Mouse (Mus musculus) thymus, postnatal 14 days (tissue): ENCODE measurements around the gene Mthfd1.

ENCODE experiments used
- DNase-seq: peaks from one replicate; pipeline ENCODE4 v3.0.0; 2021

The Mthfd1 gene

DNA sequence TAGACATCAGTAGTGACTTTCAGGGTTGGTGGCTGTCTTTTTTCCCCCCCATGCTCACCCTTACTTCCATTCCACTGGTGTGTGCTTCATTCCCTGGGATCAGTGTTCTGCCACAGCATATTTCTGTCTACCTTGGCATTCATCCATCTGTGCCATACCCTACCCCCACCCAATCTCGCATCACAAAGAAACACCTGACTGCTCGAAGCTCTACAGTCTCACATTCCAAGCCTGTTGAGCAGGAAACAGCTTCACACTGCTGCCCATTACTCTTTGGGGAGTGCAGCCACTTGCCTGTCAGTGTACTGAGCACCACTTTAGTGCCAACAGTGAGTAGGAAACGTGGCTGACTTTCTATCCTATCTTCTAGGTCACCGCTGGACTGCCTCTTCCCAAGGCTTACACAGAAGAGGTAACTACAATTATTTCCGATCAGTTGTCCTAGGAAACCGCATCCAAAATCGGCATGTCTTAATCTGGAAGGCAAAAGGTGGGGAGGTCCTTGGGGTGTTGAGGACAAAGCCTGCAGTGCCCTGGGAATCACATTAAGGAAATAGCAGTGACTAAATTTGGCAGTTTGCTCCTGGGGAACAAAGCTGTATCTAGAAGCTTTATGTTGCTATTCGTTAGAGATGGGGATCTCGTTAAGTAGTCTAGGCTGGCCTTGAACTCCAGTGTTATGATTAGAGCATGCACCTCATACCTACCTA, 51.9 kb downstream of the Mthfd1 start:
- DNase-seq = no peak

DNA sequence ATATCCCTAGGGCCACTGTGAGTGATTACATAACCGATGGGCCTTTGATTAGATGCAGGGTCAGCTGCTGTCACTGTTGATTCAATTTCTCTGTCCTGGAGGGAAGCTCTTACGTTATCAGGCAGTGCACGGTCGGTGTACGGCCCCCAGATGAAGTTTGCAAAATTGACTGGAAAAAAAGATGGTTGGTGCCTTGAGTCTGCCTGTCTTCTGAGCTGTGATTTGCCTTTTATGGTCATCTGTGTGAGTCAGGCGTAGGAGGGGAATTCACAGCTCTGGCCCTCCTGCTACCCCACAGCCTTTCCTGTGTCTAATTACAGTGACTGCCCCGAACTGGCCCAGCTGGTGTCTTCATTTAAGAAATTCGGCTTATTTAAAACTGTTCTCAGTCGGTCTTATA, 52.9 kb downstream of the Mthfd1 start:
- DNase-seq = no peak

DNA sequence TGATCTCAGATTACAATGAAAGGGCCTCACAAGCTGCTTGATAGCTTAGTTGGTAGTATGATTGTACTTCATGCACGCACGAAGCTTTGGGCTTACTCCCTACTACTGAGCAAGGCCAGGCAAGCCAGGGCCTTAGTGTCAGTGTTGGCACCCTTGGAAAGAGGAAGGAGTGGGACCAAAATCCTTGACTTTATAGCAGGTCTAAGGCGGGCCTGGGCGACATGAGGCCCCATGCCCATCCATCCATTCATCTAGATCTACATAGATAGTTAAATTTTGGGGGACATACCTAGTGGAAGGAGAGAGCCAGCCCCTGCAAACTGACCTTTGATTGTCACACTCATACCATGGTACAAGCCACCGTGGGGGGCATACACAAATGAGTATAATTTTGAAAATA, 53.3 kb downstream of the Mthfd1 start:
- DNase-seq = no peak

DNA sequence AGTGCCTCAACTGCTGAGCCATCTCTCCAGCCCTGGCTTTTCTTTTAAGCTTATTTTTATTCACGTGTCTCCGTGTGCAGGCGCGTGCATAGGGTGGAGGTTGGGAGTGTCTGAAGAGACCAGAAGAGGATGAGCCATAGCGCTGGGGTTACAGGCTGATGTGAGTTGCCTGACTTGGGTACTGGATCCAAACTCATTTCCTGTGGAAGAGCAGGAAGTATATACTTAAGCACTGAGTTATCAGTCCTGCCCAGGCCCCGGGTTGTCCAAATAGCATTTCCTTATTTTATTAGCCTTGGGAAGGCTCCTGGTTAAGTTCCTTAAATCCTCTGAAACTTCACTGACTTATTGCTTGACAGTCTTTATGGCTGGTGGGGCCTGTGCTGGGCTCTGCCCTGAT, 54.9 kb downstream of the Mthfd1 start:
- no peak for DNase-seq

DNA sequence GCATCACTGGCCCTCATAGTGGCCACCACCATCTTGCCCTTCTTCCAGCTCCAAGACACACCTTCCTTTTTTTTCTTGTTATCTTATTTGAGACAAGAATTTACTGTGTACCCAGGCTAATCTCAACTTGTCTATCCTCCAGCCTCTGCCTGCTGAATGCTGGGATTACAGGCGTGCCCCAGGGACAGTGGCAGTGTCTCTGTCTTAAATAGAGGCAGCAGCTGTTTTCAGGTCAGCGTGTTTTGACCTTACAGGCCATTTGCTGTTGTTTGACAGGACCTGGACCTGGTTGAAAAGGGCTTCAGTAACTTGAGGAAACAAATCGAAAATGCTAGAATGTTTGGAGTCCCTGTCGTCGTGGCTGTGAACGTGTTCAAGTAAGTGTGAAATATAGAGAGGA, 55.5 kb downstream of the Mthfd1 start:
- DNase-seq = no peak

DNA sequence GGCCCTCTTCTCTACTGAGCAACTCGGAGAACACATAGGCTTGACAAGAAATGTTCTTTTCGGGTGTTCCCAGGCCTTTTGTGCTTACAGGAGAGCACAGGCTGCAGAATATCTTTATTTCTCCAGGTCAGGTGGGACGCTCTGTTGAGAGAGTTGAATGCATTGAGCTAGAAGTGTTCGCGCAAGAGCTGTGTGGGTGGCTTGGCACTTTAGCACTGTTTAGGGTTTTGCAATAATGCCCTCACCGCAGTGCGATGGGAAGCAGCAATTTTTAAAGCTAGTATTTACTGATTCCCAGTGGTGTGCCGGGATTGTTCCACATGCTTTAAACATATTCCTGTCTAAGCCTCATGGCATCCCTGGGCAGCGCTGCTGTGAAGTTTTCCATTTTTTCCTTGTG, 56.1 kb downstream of the Mthfd1 start:
- no peak for DNase-seq

DNA sequence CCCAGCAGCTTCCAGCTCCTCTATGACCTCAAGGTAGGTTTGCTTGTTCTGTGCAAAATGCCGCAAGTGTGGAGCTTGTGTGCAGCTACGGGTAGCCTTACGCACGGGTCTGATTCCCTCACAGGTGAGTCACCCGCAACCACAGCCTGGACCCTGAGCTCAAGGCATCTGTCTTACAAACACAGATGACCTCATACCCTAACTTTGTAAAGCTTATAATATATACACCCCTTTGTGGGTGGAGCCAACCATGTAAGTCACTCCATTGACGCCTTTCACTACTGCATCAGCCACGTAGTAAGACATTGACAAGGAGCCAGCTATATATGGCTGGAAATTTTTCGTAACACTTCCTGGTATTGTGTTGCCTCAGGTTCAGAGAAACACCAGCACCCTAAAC, 56.9 kb downstream of the Mthfd1 start:
- DNase-seq = no peak

DNA sequence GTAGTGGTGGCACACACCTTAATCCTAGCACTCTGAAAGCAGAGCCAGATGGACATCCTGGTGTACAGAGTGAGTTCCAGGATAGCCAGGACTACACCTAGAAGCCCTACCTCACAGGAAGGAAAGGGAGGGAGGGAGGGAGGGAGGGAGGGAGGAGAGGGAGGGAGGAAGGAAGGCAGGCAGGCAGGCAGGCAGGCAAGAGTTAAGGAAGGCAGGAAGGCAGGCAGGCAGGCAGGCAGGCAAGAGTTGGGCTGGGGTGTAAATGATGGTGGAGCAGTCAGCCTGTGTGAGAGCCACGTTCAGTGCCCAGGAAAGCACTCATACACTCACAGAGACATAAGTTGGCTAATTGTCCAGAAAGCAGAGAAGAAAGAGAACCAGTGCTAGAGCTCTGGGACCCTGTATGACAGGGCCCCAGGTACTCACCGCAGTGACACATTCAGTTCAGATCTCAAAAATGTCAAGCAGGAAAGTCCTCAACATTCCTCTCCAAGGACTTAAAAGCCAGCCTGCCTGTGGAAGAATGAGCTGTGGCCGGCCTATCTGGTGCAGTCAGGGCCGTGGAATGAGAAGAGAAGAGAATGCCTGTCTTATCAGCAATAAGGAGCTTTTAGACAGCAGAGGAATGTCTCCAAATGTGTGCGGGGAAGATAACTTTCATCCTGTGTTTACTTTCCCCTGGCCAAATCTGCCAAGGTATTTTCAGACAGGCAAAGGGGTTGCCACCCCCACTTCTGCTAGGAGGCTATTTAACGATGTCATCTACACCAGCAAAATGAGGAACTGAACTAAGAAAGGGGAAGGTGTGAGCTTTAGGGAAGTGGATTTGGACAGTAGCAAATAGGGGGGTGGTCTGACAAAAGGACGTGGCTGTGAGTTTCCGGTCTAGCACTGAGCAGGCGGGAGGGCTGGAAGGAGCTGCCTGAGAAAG, 63.4 kb downstream of the Mthfd1 start:
- no peak for DNase-seq

DNA sequence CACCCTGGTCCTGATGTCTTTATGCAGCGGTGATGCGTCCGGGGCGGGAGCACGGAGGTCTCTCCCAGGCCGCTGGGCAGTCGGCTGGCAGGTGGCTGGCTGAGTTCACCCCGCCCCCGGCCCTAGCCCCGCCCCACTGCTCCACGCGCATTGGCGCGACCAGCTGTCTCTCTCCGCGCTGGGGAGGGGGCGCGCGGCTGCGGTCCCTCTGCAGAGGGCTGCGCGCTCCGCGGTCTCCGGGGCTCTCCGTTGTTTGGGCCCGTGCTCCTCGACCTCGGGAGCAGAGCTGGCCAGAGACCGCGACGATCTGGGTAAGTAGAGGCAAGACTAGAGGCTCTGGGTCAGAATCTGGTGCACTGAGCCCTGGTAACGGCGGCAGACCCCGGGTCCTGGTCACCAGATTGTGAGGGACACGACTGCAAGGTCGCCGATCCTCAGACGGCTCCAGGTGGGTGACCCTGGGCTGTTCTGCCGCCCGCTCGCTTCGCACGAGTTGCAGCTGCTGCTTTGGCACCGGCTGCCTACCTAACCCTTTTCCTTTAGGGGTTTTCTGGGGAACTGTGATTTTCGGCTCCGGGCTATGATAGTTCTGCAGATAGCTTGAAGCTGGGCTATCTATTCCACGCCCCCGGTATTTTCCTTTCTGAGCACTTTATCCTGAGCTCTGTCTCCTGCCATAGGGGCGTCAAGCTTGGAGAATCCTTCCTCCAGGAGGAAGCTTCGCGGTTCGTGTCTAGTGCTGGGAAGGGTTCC, 69.8 kb downstream of the Mthfd1 start, which contains the start of gene Akap5:
Gene Akap5 (plus strand): TSS at position 213 of the 753 bp plus-strand sequence.
- peak; percentile 73 for DNase-seq

DNA sequence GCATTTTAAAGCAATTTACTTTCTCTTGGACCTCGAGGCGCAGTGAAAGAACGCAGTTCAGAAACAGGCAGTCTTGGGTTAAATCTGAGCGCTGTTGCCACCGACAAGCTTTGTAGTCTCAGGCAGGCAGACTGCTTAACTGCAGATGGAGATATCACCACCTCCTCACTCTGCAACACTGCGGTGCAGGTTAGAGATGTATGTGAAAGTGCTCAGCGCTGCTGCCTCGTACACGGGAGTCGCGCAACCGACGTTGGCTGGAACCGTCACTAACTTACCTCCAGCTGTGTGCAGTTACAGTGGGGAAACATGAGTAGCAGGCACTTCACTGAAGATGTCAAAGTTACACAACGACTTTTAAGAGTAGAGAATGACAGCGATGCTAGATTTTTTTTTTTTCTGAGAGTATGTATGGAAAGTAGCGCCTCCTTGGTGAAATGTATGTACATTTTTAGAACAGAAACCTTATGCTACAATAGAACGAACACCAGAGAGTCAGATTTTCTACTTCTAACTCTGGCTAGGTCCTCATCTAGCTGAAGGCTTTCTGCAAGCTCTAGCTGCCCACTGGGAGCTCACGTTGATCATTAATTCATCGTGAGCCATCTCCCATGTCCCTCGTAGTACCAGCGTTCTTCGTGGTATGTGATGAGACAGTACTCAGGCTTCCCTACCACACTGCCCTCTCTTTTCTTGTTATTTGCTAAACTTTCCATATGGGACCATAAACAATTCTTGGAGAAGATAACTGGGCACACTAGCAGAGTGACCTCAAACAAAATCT, 71.5 kb downstream of the Mthfd1 start:
- DNase-seq = no peak

DNA sequence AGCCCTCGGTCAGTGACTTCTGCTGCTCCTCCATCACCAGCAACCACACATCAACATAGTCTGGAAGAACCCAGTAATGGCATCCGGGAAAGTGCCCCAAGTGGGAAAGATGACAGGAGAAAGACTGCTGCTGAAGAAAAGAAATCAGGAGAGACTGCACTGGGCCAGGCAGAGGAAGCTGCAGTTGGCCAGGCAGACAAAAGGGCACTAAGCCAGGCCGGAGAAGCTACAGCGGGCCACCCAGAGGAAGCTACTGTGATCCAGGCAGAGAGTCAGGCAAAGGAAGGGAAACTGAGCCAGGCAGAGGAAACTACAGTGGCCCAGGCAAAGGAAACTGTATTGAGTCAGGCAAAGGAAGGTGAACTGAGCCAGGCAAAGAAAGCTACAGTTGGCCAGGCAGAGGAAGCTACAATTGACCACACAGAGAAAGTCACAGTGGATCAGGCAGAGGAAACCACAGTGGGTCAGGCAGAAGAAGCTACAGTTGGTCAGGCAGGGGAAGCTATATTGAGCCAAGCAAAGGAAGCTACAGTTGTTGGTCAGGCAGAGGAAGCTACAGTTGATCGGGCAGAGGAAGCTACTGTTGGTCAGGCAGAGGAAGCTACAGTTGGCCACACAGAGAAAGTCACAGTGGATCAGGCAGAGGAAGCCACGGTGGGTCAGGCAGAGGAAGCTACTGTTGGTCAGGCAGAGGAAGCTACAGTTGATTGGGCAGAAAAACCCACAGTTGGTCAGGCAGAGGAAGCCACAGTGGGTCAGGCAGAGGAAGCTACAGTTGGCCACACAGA, 73.7 kb downstream of the Mthfd1 start:
- no peak for DNase-seq

DNA sequence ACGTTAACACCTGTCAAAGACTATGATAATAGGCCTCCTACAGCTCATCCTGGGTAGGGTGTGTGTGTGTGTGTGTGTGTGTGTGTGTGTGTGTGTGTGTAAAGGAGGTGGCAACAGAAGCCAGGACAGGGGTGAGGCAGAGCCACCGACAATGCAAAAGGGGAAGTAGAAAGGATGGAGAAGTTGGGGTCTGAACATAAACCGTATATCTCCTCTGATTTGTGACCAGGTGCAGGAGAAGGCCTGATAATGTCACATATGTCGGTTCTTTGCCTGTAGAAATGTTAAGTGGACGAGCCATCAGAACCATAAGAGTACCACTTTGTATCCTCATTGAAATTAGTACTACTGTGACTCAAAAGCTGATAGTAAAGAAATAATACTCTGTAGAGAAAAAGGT, 78.6 kb downstream of the Mthfd1 start:
- DNase-seq = no peak

DNA sequence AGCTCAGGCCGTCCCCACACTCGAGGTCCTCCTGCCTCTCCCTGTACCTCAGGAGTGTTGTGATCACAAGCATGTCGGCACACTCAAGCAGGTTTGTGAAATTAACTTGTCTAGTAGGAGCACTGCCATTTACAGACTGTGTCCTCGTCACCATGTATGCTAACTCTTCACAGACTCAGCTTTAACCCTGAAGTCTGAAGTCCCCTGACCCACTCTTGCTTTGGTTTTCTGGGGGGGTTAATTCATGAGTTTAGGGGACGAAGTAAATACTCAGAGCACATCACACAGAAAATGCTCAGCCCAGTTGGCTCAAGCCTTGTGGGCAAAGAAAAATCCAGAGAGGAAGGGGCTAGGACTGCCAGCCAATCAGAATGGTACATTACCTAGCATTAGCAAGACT, 80.5 kb downstream of the Mthfd1 start:
- DNase-seq = no peak

DNA sequence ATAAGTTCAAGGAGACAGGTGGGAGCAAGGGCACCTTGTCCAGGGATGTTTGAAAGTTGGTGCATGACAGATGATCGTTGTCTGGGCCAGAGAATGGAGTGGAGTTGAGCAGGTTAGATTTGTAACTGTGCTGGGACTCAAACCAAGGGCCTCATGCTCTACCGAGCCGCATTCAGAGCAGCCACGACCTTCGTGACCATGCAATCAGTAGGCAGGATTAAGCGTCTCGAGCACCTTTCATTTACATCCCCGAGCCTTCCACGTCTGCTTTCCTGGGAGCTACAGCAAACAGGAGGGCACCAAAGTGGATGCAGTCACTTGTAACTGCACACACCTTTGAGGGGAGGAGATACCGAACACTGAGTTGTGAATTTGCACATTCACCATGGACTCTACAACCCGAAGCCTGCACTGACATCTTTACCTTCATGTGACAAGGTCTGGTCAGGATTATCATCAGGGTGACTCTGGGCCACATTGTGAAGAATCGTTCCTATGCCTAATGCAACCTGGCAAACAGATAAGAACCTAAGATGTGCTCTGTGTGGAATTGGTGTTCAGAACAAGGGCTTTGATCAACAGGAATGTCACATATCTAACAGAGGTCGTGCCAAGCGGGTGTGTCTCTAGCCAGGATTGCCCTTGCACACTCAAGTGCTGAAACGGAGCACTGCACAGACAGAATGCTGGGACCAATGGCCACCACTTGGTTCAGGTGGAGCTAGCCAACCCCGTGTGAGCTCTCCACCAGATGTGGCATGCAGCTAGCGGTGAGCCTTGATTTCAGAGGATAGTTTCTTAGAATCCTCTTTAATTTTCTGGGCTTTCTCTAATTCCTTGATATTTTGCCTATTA, 81.2 kb downstream of the Mthfd1 start:
- DNase-seq = no peak

DNA sequence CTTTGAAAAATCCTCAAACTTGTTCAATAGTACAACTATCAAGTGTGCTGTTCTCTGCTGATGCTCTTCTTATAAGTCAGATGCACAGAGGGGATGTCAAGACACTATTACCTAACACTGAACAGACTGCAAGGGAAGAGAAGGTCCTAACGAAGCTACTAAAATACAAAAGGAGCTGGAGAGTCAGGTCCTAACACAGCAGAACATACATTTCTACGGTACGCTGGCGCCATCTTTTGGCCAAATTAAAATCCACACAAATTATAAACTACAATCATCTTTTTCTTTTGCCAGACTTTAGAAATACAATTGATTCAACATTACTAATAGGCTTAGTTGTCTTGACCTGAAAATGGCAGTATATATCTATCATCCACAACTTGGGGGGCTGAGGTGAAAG, 86.0 kb downstream of the Mthfd1 start:
- DNase-seq = peak; percentile 64

DNA sequence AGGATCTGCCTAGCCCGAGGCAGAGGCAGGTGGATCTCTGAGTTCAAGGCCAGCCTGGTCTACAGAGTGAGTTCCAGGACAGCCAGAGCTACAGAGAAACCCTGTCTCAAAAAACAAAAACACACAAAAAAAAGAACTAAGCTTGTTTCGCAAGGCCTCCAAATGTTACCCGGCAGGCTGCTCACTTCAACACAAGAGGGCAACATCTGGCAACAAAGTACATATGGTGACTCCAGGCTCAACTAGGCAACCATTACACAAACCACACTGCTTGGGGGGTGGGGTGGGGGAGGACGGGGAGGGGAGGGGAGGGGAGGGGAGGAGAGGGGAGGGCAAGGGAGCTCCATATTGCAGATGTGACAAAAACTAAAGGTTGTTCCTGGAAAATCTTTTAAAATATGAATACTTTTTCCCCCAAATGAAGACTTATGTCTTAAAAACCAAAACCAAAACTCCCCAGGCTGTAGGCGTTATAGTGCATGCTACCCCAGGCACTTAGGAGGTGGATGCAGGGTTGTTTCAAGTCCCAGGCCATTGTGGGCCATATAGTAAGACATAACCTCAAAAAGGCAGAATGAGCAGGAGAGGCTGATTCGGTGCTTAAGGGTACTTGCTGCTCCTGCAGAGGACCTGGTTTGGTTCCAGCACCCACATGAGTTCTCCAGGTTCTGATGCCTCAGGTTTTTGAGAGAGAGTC, 90.8 kb downstream of the Mthfd1 start:
- peak; percentile 66 for DNase-seq

DNA sequence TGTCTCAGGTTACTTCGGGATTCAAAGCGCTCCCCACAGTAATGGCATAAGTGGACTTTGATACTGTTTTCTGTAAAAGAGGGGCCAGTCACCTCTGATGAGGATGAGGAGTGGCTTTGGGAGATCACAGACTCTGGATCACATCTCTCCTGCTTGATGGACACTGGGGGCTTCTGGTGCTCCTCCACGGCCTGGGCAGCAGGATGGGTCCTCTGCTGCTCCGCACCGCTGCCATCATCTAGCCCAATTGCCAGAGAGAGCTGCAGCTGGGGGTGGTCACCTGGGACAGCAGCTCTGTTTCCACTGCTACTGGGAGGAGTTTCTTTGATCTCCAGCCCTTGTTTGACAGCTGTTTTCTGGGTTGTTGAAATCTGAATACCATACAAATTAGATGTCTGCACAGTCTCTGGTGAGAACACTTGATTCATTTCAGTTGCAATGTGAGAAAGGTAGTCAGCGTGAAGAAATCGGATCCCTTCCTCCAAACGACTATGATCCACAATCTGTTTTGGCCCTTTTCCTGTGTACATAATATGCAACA, 94.7 kb downstream of the Mthfd1 start:
- DNase-seq = no peak

DNA sequence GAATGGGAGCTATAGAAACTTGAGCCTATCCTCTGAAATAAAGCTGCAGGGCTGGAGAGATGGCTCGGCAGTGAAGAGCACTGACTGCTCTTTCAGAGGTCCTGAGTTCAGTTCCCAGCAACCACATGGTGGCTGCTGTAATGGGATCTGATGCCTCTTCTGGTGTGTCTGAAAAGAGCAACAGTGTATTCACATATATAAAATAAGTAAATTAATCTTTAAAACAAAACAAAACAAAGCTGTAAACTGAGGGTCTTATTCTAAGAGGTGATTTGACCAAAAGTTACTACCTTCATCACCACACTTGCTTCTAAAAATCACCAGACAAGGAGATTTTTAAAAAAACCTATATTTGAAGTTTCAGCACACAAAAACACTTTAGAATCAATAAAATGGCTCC, 105.8 kb downstream of the Mthfd1 start:
- no peak for DNase-seq

DNA sequence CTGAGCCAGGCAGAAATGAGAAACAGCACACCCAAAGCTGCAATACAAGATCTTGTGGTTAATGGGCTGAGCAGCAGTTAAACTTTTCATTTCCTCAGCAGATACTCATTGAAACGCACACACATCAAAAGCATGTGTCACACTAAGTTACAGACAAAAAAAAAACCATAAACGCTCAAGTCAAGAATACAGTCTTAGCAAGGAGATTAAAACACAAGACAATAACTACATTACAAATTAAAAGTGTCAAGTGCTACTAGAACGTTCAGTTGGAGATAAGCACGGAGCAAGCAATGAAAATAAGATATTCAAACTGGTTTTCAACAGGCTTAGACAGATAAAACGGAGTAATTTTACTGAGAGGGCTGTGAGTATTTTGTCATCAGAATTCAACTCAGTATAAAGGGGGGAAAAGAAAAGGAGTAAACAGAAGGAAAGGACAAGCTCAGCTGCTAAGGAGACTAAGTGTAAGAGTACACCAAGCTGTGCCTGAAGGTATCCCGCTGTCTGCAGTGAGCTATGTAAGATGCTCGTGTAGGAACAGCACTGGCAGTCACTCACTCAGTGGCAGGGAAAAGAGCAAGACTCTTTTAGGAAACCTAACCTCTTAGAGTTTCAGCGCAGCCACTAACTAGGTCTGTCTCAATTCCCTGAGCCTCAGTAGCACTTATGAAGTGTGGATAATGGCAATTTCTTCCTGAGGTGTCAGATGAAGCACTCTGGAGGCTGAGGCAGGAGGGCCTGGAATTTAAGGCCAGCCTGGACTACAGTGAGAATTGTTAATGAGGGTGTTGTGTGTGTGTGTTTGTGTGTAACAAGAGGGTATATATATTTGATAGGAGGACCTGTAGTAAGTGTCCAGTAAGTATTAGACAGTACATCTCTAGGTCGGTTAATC, 106.6 kb downstream of the Mthfd1 start:
- no peak for DNase-seq
